Mouse (Mus musculus) ES-E14 (cell line): ENCODE results near the gene Ints14. TPM values are rescaled to one million over a fixed set of nuclear protein-coding genes. Genes with fewer than 3 reads are reported as not detected.
A peak's percentile ranks its signal among the peaks of the same experiment; 100 is the strongest.

Experiments
- DNase-seq: peaks from one replicate; pipeline ENCODE4 v3.0.0-alpha.2; 2013; ENCODE audit warnings: low read depth, low spot score
- H3K27ac ChIP-seq: 2 replicates; pipeline ENCODE4 v1.5.1; 2012; ENCODE audit warnings: low read depth, mild to moderate bottlenecking, low read length, moderate library complexity, mixed read lengths; ENCODE audit not compliant: poor library complexity, insufficient read depth, severe bottlenecking
- H3K36me3 ChIP-seq: 2 replicates; pipeline ENCODE4 v1.6.1; 2012; ENCODE audit warnings: mild to moderate bottlenecking, low read length, moderate library complexity, mixed read lengths; ENCODE audit not compliant: control insufficient read depth, poor library complexity, insufficient read depth, severe bottlenecking
- H3K4me1 ChIP-seq, 2 experiments: fragments of 150-350 bp in 1 of 2; sonication (generic) in 1 of 2; 2 replicates each; pipeline ENCODE4 v1.6.1; 2012; ENCODE audit warnings: low read length in 2 of 2, mild to moderate bottlenecking in 1 of 2, mixed read lengths in 1 of 2; ENCODE audit not compliant: control insufficient read depth in 2 of 2, insufficient read depth in 2 of 2, poor library complexity in 1 of 2
- H3K4me3 ChIP-seq, 2 experiments: fragments of 150-350 bp in 1 of 2; sonication (generic) in 1 of 2; 2 replicates each; pipeline ENCODE4 v1.5.1; 2012; ENCODE audit warnings: low read length in 2 of 2, low read depth in 1 of 2, mild to moderate bottlenecking in 1 of 2, mixed read lengths in 1 of 2; ENCODE audit not compliant: insufficient read depth in 1 of 2, poor library complexity in 1 of 2, severe bottlenecking in 1 of 2
- H3K9ac ChIP-seq: 2 replicates; pipeline ENCODE4 v1.6.1; 2012; ENCODE audit warnings: low read depth, mild to moderate bottlenecking, low read length, mixed read lengths; ENCODE audit not compliant: poor library complexity, insufficient read depth, severe bottlenecking
- H3K9me3 ChIP-seq: fragments of 150-350 bp; sonication (generic); 2 replicates; pipeline ENCODE4 v1.6.1; 2012; ENCODE audit warnings: low read depth, mild to moderate bottlenecking, low read length; ENCODE audit not compliant: control insufficient read depth, insufficient read depth
- CHD2 ChIP-seq: IDR thresholded peaks from 2 replicates; pipeline ENCODE4 v1.6.1; 2014; ENCODE audit warnings: mild to moderate bottlenecking, low read depth, low read length, inconsistent platforms
- HCFC1 ChIP-seq: IDR thresholded peaks from 2 replicates; pipeline ENCODE4 v1.6.1; 2012; ENCODE audit warnings: low read length, inconsistent platforms, borderline replicate concordance; ENCODE audit not compliant: insufficient read depth
- MAFK ChIP-seq: IDR thresholded peaks from 2 replicates; pipeline ENCODE4 v1.6.1; 2014; ENCODE audit warnings: mild to moderate bottlenecking, low read depth, low read length, inconsistent platforms; ENCODE audit not compliant: insufficient read depth
- ZC3H11A ChIP-seq: IDR thresholded peaks from 2 replicates; pipeline ENCODE4 v1.6.1; 2012; ENCODE audit warnings: low read depth, mild to moderate bottlenecking, inconsistent platforms, low read length, borderline replicate concordance
- ZNF384 ChIP-seq: IDR thresholded peaks from 2 replicates; pipeline ENCODE4 v1.6.1; 2012; ENCODE audit warnings: low read depth, low read length, inconsistent platforms
- in situ Hi-C, 2 experiments: fragments of 600-800 bp; cut with MboI; formaldehyde crosslinking; loops; one replicate each; pipeline ENCODE4 v1.15.1; 2025; ENCODE audit warnings: low sequenced_read_pairs in 2 of 2, inconsistent platforms in 1 of 2; ENCODE audit not compliant: unreplicated experiment in 2 of 2
- total RNA-seq: library from RNA; depleted of rRNA; stranded (reverse); fragments of 300-350 nt; gene quantifications from 2 replicates; pipeline ENCODE4 v1.2.3, GENCODE M21; 2012

Ints14 gene
- total RNA-seq, 1 experiment, result 35.9 TPM

DNA sequence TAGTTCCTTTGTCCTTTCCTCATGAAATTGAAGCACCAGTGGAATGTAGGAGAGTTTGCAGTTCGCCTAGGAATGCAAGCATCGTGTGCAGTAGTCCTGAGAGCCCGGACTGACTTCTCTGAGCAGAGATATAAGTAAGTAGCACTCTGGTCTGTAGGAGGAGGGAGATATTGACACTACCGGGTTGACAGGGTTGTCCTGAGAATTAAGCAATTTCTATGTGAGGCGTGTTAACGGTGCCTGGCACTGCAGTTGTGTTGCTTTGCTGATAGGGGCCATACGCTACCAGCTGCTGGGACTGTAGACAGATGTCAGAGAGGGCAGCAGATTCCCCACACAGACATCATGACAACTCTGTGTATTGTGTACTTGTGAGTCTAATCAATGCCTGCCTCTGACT, 7.5 kb upstream of the Ints14 start:
- DNase-seq, result no peak
- Histone ChIP-seq H3K27ac (no peak overlapping the region), H3K9ac (no peak overlapping the region), H3K4me1 (0 out of 4 replicates have a peak, but pooled peaks cover 2 to 3% of the 10 kb centered on the region in 2 experiments), H3K9me3 (no peaks in the 10 kb centered on the region), H3K4me3 (no peak overlapping the region), H3K36me3 (no peaks in the 10 kb centered on the region)
- in situ Hi-C loops, result no loop called here
- TF ChIP-seq CHD2, result no peak
- TF ChIP-seq ZC3H11A, result no peak
- TF ChIP-seq MAFK, result no peak
- no peak for TF ChIP-seq HCFC1
- no peak for TF ChIP-seq ZNF384

DNA sequence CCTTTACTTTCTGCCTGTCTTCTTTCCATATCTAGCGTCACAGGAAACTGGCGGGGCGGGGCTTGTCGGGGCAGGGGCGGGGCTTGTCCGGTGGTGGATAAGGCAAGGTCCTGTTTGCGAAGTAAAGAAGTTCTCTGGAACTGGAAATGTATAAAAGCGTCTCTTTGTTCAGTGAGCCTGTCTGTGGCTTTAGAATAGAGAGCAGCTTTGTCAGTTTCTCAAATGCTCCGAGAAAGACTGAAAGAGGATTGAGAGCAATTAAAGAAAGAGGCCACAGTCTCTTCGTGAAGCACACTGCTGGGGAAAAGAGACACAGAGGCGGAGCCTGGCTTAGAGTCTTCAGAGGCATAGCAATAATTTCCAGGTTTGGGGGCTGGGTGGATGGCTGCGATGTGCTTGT, 4.4 kb upstream of the Ints14 start:
- TF ChIP-seq MAFK, result no peak
- TF ChIP-seq HCFC1, result no peak
- TF ChIP-seq ZC3H11A, result no peak
- no peak for TF ChIP-seq CHD2
- no peak for TF ChIP-seq ZNF384
- peak; percentile 43 for DNase-seq
- Histone ChIP-seq H3K36me3 (no peaks in the 10 kb centered on the region), H3K9me3 (no peaks in the 10 kb centered on the region), H3K27ac (no peak overlapping the region), H3K4me1 (peaks cover 2% of the 10 kb centered on the region in 2 experiments; a peak in 1 of 4 replicates), H3K4me3 (peak overlapping the region in 1 of 2 experiments; percentile 58; a peak in 2 of 4 replicates), H3K9ac (no peak overlapping the region)
- in situ Hi-C loops, result no loop called here

DNA sequence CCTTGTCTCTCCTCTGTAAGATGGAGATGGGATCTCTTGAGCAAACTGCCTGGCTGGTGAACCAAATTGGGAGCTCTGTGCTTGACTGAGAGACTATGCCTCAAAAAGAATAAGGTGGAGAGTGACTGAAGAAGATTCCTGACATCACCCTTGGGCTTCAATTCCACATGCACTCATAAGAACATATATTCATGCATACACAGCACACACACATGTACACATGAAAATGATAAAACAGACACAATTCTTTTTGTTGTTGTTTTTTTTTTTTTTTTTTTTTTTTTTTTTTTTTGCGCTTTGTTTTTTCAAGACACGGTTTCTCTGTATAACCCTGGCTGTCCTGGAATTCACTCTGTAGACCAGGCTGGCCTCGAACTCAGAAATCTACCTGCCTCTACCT, 3.4 kb upstream of the Ints14 start:
- Histone ChIP-seq H3K27ac (no peak overlapping the region), H3K36me3 (no peaks in the 10 kb centered on the region), H3K4me3 (no peak overlapping the region), H3K4me1 (peaks cover 2 to 3% of the 10 kb centered on the region in 2 experiments; a peak in 2 of 4 replicates), H3K9ac (no peak overlapping the region), H3K9me3 (no peaks in the 10 kb centered on the region)
- no peak for DNase-seq
- in situ Hi-C loops, result no loop called here
- TF ChIP-seq HCFC1 (no peak), ZNF384 (peak; percentile 73), CHD2 (no peak), MAFK (no peak), ZC3H11A (no peak)

DNA sequence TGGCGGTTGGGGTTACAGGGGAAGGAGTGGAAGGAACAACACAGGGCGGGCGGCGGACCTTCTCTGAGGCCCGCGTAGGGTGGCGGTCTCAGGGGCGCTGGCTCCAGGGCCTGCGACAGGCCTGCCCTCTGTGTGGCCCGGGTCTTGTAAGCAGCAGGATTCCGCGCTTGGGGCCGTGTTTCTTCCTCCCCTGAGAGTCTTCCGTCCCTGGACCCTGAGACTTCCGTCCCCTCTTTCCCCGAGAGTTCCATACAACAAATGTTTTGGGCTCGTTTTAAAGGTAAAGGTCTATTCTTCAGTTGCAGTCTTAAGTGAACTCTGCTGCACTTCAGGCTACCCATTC, 244 bp downstream of the Ints14 start:
- in situ Hi-C loops, result no loop called here
- Histone ChIP-seq H3K4me3 (peak overlapping the region; percentile 80 to 91), H3K9me3 (no peaks in the 10 kb centered on the region), H3K36me3 (peaks cover 2% of the 10 kb centered on the region), H3K4me1 (peaks cover 2 to 3% of the 10 kb centered on the region in 2 experiments; a peak in 2 of 4 replicates), H3K27ac (peak overlapping the region; percentile 82), H3K9ac (peak overlapping the region; percentile 98)
- DNase-seq, result no peak
- TF ChIP-seq CHD2, result no peak
- TF ChIP-seq ZNF384, result 0 out of 2 replicates have a peak, but pooled peaks have one; percentile 0

DNA sequence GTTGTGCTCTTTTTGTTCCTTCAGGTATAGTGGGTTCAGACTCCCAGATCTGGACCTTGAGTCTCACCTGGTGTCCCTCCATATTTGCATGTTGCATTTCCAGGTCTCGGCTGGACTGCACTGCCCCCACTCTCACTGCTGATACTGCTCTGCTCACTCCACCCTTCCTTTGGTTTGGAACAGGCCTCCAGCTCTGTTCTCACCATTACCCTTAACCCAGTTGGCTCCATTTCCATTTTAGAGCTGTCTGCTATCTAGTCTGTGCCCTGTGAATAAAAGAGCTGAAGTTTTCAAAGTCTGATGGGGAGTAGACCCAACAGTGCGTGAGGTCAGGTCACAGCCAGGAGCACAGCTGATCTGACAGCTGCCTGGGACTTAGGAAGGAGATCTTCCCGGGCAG, 19.8 kb downstream of the Ints14 start:
- Histone ChIP-seq H3K9me3 (no peaks in the 10 kb centered on the region), H3K9ac (no peak overlapping the region), H3K4me1 (peaks cover 0 to 5% of the 10 kb centered on the region in 2 experiments; a peak in 2 of 4 replicates), H3K36me3 (peaks cover 42% of the 10 kb centered on the region), H3K27ac (no peak overlapping the region), H3K4me3 (no peak overlapping the region)
- in situ Hi-C loops, result no loop called here
- DNase-seq, result no peak
- TF ChIP-seq HCFC1, result no peak
- TF ChIP-seq CHD2, result no peak
